Mouse (Mus musculus) hindbrain, embryonic 16.5 days (tissue): ENCODE results near the gene Mrpl21. TPM values are rescaled to one million over a fixed set of nuclear protein-coding genes. Genes with fewer than 3 reads are reported as not detected.

Experiments
- ATAC-seq: fragments of 200-750 bp; cut with Nextera tagmentation; 2 replicates; pipeline ENCODE4 v1.8.0; 2017; ENCODE audit warnings: moderate TSS enrichment, moderate library complexity
- H3K27ac ChIP-seq: fragments of 300-500 bp; sonication (generic); 2 replicates; pipeline ENCODE4 v1.5.1; 2014; ENCODE audit warnings: low read depth, mild to moderate bottlenecking, control low read depth, low read length, moderate library complexity
- H3K27me3 ChIP-seq: fragments of 300-500 bp; sonication (generic); replicated peaks from 2 replicates; pipeline ENCODE4 v1.6.1; 2014; ENCODE audit warnings: low read length; ENCODE audit not compliant: control insufficient read depth, insufficient read depth
- H3K36me3 ChIP-seq: fragments of 300-500 bp; sonication (generic); 2 replicates; pipeline ENCODE4 v1.6.1; 2014; ENCODE audit warnings: mild to moderate bottlenecking, low read length, moderate library complexity, mixed read lengths; ENCODE audit not compliant: control insufficient read depth, insufficient read depth
- H3K4me1 ChIP-seq: fragments of 300-500 bp; sonication (generic); 2 replicates; pipeline ENCODE4 v1.6.1; 2014; ENCODE audit warnings: low read depth, low read length; ENCODE audit not compliant: control insufficient read depth, insufficient read depth
- H3K4me2 ChIP-seq: fragments of 300-500 bp; sonication (generic); 2 replicates; pipeline ENCODE4 v1.6.1; 2014; ENCODE audit warnings: mild to moderate bottlenecking, low read length, control low read depth, moderate library complexity
- H3K4me3 ChIP-seq: fragments of 300-500 bp; sonication (generic); 2 replicates; pipeline ENCODE4 v1.5.1; 2014; ENCODE audit warnings: mild to moderate bottlenecking, low read length, control low read depth, moderate library complexity
- H3K9ac ChIP-seq: fragments of 300-500 bp; sonication (generic); 2 replicates; pipeline ENCODE4 v1.6.1; 2014; ENCODE audit warnings: low read depth, mild to moderate bottlenecking, control low read depth, low read length, moderate library complexity
- H3K9me3 ChIP-seq: fragments of 300-500 bp; sonication (generic); 2 replicates; pipeline ENCODE4 v1.6.1; 2014; ENCODE audit warnings: mild to moderate bottlenecking, low read length, moderate library complexity; ENCODE audit not compliant: control insufficient read depth
- WGBS: fragments of 180-500 bp; shearing (Covaris S2); extraction: QIAGEN DNeasy Blood & Tissue Kit; methylation state at CpG from one replicate; pipeline ENCODE4 v1.1.7; 2014; 5-methylcytosine and 5-hydroxymethylcytosine counted together
- polyA plus RNA-seq: library from polyadenylated mRNA; unstranded; fragments of >200 nt; fragmentation: Nextera tagmentation; extraction: Ambion mirVana; gene quantifications from 2 replicates; pipeline ENCODE4 v1.2.1, GENCODE M21; 2015

Gene Mrpl21
- polyA plus RNA-seq, result 96.4 and 97.4 TPM in 2 replicates

DNA sequence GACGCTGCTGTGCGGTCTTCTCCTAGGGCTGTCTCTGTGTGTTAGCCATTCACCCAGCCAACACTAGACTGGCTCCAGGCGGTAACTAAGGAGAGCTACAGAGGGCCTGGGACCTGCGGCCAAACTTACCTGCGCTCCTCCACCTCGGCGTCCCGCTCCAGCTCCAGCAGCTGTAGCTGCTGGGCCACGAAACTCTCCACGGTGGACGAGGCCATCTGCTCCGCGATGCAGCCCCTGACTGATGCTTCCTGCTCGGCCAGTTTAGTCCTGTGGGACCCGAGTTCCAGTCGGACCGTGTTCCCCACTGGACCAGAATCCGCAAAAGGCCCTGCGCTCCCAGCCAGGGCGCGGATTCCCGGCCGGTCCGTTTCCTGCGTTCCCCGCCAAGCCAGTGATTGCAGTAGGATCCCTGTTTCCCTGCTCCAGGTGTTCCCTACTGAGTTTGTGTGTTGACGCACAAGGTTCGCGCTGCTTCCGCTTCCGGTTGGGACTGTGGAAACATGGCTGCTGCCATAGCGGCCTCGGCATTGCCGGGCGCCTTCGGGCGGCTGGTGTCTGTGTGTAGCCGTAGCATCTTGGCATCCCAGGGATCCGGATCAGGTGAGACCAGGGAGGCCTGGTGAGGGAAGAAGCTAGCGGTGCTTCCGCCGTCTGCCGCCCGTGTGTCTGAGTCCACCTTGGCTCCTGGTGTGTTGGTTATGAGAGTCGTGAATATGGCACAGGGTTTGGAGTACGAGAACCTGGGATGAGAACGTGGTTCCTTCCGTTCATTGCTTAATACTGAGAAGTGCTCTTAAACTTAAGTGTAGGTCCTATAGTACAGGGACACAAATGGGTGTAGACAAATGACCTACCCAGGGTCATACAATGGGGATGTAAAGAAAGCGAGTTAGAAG is at the start of gene Mrpl21, which contains the start of gene Ighmbp2:
Mrpl21 (plus strand) TSS at position 330 of the 896 bp plus-strand sequence.
Ighmbp2 (minus strand) TSS at position 446 of the 896 bp plus-strand sequence.
- peak; percentile 96 for ATAC-seq
- WGBS, result under 1% methylated on average over 49 of the region's 49 CpGs
- peak within 1 kb of the TSS; percentile 71 for H3K4me3 ChIP-seq
- no peaks in the 10 kb centered on the region for H3K9me3 ChIP-seq
- no peaks in the 10 kb centered on the region for H3K27me3 ChIP-seq
- peak within 1 kb of the TSS; percentile 76 for H3K27ac ChIP-seq
- H3K4me1 ChIP-seq, result peaks cover 14% of the 10 kb centered on the region
- H3K4me2 ChIP-seq, result peak within 1 kb of the TSS; percentile 82
- peak within 1 kb of the TSS; percentile 87 for H3K9ac ChIP-seq
- peaks cover 17% of the 10 kb centered on the region for H3K36me3 ChIP-seq

DNA sequence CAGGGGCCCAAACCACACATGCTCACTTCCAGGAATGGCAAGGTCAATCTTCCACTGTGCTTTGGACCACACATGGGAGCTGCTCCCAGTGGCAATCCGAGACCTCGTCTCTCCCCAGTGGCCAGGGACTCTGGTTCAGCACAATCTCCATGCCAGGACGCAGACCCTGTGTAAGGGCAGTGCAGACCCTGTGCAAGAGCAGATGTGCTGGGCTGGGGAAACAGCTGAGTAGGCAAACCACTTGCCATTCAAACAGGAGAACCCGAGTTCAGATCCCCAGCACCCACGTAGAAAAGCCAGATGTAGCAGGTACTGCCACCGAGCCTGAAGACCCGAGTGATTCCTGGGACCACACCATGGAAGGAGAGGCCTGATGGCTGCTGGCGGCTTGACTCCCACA is 22.7 kb upstream of the Mrpl21 start:
- H3K36me3 ChIP-seq, result peaks cover 36% of the 10 kb centered on the region
- H3K4me1 ChIP-seq, result no peaks in the 10 kb centered on the region

DNA sequence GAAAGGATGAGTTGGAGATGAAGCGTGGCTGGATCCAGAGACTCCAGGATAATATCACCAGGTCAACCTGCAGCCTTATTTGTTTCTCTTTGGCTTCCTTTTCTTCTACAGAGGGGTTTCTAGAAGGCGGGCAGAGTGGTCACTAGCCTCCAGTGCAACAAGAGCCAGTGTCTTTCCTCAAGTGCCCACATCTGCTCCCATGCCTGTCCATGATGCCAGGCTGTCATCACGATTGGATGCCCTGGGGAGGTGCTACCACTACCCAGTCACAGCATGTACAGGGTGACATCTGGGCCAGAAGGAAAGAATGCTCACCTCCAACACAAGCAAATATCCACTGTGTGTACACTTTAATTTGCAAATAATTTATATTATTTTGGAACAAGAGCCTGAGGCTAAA is 22.1 kb upstream of the Mrpl21 start:
- Histone ChIP-seq H3K27ac (no peak overlapping the region), H3K4me2 (no peak overlapping the region), H3K27me3 (no peaks in the 10 kb centered on the region), H3K9ac (no peak overlapping the region), H3K4me3 (no peak overlapping the region), H3K36me3 (peaks cover 42% of the 10 kb centered on the region), H3K4me1 (no peaks in the 10 kb centered on the region), H3K9me3 (no peaks in the 10 kb centered on the region)
- ATAC-seq, result no peak
- WGBS, result 94% methylated on average over 3 of the region's 3 CpGs

More for the DNA sequence above, 22.7 kb upstream of the Mrpl21 start:
- Histone ChIP-seq H3K9ac (no peak overlapping the region), H3K27ac (no peak overlapping the region), H3K4me3 (no peak overlapping the region), H3K27me3 (no peaks in the 10 kb centered on the region), H3K9me3 (no peaks in the 10 kb centered on the region), H3K4me2 (no peak overlapping the region)
- ATAC-seq, result no peak
- 95% methylated on average over 8 of the region's 8 CpGs for WGBS

DNA sequence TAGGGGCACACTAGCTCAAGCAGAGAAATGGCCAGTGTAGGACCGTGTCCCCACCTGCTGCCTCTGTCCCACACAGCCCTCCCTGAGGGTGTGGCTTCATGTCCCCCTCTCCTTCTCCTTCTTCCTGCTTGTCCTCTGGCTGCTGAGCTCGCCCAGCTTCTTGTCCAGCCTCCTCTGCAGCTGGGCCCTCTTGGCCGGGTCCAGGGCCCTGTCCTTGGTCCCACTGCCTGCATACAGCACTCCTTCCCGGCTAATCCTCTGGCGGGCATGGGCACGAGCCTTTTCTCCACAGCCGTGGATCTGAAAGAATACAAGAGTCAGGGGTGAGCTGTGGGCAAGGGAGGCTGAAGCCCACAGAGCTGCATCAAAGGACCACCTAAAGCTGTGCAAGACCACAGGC is 21.4 kb upstream of the Mrpl21 start:
- peaks cover 48% of the 10 kb centered on the region for H3K36me3 ChIP-seq
- ATAC-seq, result no peak; the same call in 1 of the 2 replicates

DNA sequence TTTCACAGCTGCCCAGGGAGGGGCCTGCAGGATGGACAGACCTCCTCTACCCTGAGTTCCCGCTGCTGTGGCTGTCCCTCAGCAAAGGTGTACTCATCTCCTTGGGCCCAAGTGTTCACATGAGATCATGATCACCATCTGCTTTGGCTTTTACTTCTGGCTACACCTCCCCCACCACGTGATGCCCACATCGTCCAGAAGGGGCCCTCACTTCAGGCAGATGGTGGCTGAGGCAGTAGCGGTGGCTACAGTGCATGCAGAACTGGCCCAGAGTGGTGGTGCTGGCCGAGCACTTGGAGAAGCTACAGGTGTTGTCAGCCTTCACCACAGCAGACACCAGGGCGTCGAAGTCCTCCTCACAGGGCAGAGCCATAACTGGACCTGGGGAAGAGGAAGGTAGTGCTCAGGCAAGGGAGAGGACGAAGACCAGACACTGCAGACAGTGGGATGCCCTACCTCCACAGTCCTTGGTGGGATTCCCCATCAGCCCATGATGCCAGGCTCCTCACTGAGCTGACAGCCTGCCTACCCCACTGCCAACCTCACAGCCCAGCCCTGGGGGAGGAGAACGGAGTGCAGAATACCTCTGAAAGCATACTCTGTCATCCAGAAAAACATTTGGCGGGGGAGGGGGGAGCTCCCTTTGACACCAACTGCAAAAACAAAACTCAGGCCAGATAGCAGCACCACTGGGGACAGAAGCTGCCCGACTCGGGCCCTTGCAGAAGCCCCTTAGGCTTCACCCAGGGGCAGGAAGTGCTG is 20.8 kb upstream of the Mrpl21 start:
- H3K36me3 ChIP-seq, result peaks cover 51% of the 10 kb centered on the region

More for the DNA sequence above, 21.4 kb upstream of the Mrpl21 start:
- Histone ChIP-seq H3K27ac (no peak overlapping the region), H3K9me3 (no peaks in the 10 kb centered on the region), H3K4me3 (no peak overlapping the region), H3K4me2 (no peak overlapping the region), H3K9ac (no peak overlapping the region), H3K27me3 (no peaks in the 10 kb centered on the region), H3K4me1 (no peaks in the 10 kb centered on the region)
- 93% methylated on average over 7 of the region's 7 CpGs for WGBS

DNA sequence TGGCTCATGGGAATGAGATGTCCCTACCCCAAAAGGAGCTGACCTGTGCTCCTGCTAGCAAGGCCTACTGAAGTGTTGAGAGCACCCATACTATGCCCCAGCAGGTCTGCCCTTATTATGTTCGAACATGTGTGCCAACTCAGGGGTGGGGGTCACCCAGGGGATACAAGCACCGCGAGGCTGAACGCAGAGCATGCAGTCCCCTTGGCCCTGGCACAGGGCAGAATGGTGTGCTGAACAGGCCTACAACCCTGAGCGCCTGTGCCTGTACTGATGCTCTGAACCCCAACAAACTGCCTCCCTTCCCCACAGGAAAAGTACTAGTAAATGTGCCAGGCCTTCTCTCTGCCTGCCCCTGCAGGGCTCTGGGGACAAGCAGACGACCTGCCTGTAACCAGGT is 18.4 kb upstream of the Mrpl21 start:
- H3K4me2 ChIP-seq, result no peak overlapping the region
- WGBS, result over 99% methylated on average over 6 of the region's 6 CpGs

More for the DNA sequence above, 20.8 kb upstream of the Mrpl21 start:
- Histone ChIP-seq H3K9me3 (no peaks in the 10 kb centered on the region), H3K9ac (no peak overlapping the region), H3K4me3 (no peak overlapping the region), H3K4me2 (no peak overlapping the region), H3K27ac (no peak overlapping the region), H3K4me1 (no peaks in the 10 kb centered on the region), H3K27me3 (no peaks in the 10 kb centered on the region)
- 87% methylated on average over 12 of the region's 12 CpGs for WGBS
- peak; percentile 42; the same call in 1 of the 2 replicates for ATAC-seq

DNA sequence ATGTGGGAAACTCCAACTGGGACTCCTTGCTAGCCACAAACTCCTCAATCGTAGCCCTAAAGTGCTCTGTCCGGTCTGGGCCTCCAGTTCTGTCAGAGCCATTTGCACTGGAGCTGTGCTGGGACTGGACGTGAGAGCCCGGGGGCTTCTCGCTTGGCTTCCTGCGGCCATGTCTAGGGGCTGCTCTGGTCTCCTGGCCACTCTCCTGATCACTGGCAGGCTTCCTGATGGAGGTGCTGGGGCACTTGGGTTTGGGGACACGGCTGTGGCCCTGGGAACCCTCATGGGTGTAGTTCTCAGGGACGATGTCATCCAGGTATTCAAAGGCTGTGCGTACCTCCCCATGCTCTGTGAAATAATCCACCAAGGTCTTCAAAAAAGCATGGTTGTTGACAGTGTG is 17.5 kb upstream of the Mrpl21 start:
- H3K36me3 ChIP-seq, result peaks cover 57% of the 10 kb centered on the region
- no peaks in the 10 kb centered on the region for H3K4me1 ChIP-seq
- H3K9me3 ChIP-seq, result no peaks in the 10 kb centered on the region
- H3K9ac ChIP-seq, result no peak overlapping the region
- 96% methylated on average over 9 of the region's 9 CpGs for WGBS
- no peak overlapping the region for H3K27ac ChIP-seq
- no peak overlapping the region for H3K4me3 ChIP-seq
- no peak for ATAC-seq
- no peaks in the 10 kb centered on the region for H3K27me3 ChIP-seq
- no peak overlapping the region for H3K4me2 ChIP-seq

More for the DNA sequence above, 18.4 kb upstream of the Mrpl21 start:
- H3K27me3 ChIP-seq, result no peaks in the 10 kb centered on the region
- no peak overlapping the region for H3K9ac ChIP-seq
- H3K27ac ChIP-seq, result no peak overlapping the region
- H3K4me1 ChIP-seq, result no peaks in the 10 kb centered on the region
- H3K9me3 ChIP-seq, result no peaks in the 10 kb centered on the region
- no peak overlapping the region for H3K4me3 ChIP-seq
- peaks cover 62% of the 10 kb centered on the region for H3K36me3 ChIP-seq
- no peak for ATAC-seq

DNA sequence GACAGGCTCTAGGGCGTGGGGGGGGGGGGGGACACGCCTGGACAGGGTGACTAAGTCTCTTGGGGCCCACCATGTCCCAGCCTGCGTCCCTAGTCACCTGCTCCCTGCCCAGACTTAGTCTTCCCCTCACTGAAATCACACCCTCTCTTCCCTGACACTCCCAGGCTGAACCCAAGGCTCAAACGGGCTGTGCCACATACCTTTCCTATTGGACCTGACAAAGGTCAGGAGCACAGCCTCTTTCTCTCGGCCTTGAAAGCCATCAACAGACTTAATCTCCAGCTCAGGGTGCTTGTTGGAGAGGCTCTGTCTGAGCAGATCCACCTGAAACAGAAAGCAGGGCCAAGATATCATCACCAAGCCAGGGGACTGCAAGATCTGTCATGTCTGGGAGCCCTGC is 16.6 kb upstream of the Mrpl21 start:
- no peak overlapping the region for H3K9ac ChIP-seq
- peaks cover 55% of the 10 kb centered on the region for H3K36me3 ChIP-seq
- no peaks in the 10 kb centered on the region for H3K27me3 ChIP-seq
- H3K4me3 ChIP-seq, result no peak overlapping the region
- no peaks in the 10 kb centered on the region for H3K9me3 ChIP-seq
- 90% methylated on average over 4 of the region's 5 CpGs for WGBS
- no peak overlapping the region for H3K27ac ChIP-seq
- no peak overlapping the region for H3K4me2 ChIP-seq
- H3K4me1 ChIP-seq, result no peaks in the 10 kb centered on the region
- ATAC-seq, result no peak

DNA sequence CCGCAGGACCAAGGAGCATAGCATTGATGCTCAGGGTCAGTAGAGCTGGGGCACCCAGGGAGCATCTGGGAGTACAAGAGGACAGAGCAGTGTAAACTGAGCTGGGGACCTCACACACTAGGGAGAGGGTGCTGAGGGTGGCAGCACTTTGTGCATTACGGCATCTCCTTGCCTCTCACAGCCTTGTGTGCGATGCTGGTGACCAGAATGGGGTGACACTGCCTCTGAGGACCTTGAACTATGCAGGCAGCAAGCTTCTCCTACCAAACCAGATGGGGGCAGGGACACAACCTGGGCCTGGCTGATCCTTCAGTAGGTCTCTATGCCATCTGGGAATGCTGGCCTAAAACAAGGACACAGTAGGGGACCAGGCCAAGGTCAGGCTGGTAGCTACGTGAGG is 16.0 kb upstream of the Mrpl21 start:
- H3K27me3 ChIP-seq, result no peaks in the 10 kb centered on the region
- no peaks in the 10 kb centered on the region for H3K9me3 ChIP-seq
- H3K4me3 ChIP-seq, result no peak overlapping the region
- no peak for ATAC-seq
- no peak overlapping the region for H3K9ac ChIP-seq
- H3K27ac ChIP-seq, result no peak overlapping the region
- H3K4me1 ChIP-seq, result no peaks in the 10 kb centered on the region
- WGBS, result 94% methylated on average over 4 of the region's 4 CpGs
- H3K36me3 ChIP-seq, result peaks cover 54% of the 10 kb centered on the region
- no peak overlapping the region for H3K4me2 ChIP-seq
